Mouse (Mus musculus): ENCODE results near the gene 0610030E20Rik. TPM values are rescaled to one million over a fixed set of nuclear protein-coding genes. Genes with fewer than 3 reads are reported as not detected.

Gene 0610030E20Rik
- polyA plus RNA-seq, 1 experiment from 2014 or later: 27.4 TPM

DNA sequence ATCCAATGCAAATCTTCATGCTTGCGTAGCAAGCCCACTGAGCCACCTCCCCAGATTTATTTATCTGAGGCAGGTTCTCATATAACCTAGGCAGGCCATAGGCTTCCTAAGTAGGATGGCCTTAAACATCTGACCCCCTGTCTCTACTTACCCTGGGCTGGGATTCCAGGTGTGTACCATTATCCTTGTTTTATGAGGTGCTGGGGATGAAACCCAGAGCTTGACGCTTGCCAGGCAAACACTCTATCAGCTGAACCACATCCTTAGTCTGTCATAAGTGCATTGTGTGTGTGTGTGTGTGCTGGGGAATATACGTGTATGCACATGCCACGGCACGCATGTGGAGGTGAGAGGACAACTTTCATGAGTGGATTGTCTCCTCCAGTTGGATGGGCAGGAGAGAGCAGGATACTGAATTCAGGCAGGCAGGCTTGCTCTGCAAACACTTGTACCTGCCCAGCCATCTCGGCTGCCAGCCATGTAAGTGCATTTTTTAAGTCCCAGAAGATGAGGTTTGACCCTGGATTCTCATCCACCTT, 41.7 kb downstream of the 0610030E20Rik start:
- Histone ChIP-seq H3K36me3 (peaks cover 26% of the 10 kb centered on the region), H3K27me3 (no peaks in the 10 kb centered on the region), H3K4me3 (peak overlapping the region; percentile 60), H3K9ac (no peak overlapping the region), H3K4me1 (peaks cover 34% of the 10 kb centered on the region), H3K9me3 (no peaks in the 10 kb centered on the region), H3K4me2 (peak overlapping the region; percentile 72), H3K27ac (peak overlapping the region; percentile 98)
- no peak for ATAC-seq (ENCODE audit: borderline replicate concordance, extremely low read depth, low FRiP score, low TSS enrichment)
- 62% methylated on average over 6 of the region's 6 CpGs for WGBS

DNA sequence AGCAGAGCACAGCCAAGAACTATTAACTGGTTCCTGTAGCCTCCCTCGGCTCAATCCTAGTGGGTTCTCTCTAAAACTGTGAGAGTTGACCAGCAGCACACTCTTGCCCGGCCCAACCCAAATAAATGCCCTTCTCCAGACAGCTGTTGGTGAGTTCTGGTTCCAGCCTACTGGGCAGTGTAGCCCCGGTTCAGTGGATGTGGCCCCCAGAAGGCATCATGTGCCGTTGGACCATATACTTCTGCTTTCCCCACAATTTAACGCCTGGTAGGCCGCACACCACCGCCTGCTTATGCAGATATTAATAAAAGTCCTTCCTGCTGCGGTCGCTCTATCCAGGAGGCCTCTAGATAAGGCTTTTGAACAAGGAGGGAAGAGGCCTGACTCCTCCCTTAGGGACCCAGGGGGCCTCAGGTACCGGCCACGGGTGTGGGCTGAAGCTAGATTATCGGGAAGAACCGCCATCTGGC, 42.4 kb downstream of the 0610030E20Rik start:
- peak overlapping the region; percentile 67 for H3K9ac ChIP-seq
- H3K36me3 ChIP-seq: peaks cover 26% of the 10 kb centered on the region
- H3K9me3 ChIP-seq: no peaks in the 10 kb centered on the region
- peak overlapping the region; percentile 72 for H3K4me2 ChIP-seq
- peak overlapping the region; percentile 98 for H3K27ac ChIP-seq
- peaks cover 34% of the 10 kb centered on the region for H3K4me1 ChIP-seq
- H3K4me3 ChIP-seq: peak overlapping the region; percentile 60
- WGBS: 7% methylated on average over 13 of the region's 13 CpGs
- ATAC-seq (ENCODE audit: borderline replicate concordance, extremely low read depth, low FRiP score, low TSS enrichment): peak; percentile 56; the same call in 1 of the 2 replicates
- H3K27me3 ChIP-seq: no peaks in the 10 kb centered on the region

DNA sequence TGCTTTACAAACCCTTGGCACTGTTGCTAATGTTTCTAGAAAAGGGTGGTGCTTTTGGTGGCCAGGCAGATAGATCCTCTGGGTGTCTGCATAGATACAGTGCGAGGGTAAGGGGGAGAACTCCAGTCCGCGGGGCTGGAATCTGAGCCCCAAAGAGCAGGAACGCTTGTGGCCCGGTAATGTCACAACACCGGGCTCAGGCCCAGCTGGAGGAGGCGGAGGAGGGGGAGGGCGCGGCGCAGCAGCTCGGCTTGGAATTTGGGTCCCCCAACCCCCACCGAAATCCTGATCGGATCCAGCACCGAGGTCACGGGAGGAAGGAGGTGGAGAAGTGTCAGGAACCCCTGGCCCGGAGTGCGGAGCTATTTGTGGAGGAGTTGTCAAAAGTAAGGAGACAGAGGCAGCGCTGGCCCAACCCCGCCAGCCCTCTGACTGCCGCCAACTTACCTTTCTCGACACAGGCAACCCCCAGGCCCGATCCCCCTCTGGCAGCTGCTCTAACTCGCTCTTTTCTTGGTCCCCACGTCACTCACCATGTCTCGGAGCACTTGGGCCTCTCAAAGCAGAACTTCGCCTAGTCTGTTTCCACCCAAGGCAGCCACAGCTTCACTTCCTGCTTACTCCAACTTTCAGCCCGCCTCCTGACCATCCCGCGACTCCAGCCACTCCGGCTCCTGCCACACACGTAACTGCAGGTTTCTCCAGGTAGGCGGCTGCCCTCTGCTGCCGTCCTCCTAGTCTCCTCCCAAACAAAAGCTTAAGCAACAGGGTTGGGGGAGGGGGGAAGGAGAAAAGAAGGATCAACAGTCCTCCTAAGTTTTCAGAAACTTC, 43.0 kb downstream of the 0610030E20Rik start, which contains the start of gene Vamp8:
Gene Vamp8, minus strand, starts transcription at position 763 of the 831 bp plus-strand sequence.
- peaks cover 21% of the 10 kb centered on the region for H3K36me3 ChIP-seq
- peak within 1 kb of the TSS; percentile 60 for H3K4me3 ChIP-seq
- H3K27me3 ChIP-seq: no peaks in the 10 kb centered on the region
- H3K9ac ChIP-seq: peak within 1 kb of the TSS; percentile 67
- peaks cover 34% of the 10 kb centered on the region for H3K4me1 ChIP-seq
- WGBS: under 1% methylated on average over 33 of the region's 33 CpGs
- peak within 1 kb of the TSS; percentile 72 for H3K4me2 ChIP-seq
- H3K9me3 ChIP-seq: no peaks in the 10 kb centered on the region
- peak within 1 kb of the TSS; percentile 98 for H3K27ac ChIP-seq
- peak; percentile 73 for ATAC-seq (ENCODE audit: borderline replicate concordance, extremely low read depth, low FRiP score, low TSS enrichment)

DNA sequence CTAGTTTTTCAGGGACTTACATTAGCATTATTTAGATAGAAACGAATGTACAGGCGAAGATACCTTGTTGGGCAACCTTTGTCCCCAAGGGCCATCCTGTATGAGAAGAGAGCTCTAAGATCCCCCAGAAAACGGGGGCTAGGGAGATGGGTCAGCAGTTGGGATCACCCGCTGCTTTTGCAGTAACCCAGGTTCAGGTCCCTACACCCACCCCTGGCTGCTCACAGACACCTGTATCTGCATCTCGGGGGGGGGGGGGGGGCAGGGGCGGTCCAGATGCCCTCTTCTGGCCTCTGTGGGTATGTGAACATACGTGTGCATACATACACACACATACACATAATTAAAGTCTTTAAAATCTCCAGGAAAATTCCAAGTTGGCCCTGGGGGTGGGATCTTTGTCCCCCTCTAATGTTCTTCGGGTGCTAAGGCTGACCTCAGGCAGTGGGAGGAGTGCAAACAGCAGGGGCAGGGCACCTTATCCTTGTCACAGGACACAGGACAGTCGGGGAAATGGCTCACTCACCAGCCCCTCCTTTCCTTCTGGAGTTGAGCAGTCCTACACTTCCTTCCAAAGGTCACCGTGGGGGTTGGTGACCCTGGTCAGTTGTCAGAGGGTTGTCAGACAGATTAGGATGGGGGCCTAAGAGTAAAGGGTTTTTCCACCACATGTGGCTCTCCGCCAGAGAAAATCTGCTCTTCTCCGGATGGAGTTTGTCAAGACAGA, 43.8 kb downstream of the 0610030E20Rik start:
- Histone ChIP-seq H3K27ac (peak overlapping the region; percentile 98), H3K4me2 (peak overlapping the region; percentile 72), H3K9ac (peak overlapping the region; percentile 67), H3K4me3 (peak overlapping the region; percentile 60), H3K27me3 (no peaks in the 10 kb centered on the region), H3K4me1 (peaks cover 34% of the 10 kb centered on the region), H3K36me3 (peaks cover 13% of the 10 kb centered on the region), H3K9me3 (no peaks in the 10 kb centered on the region)
- peak; percentile 62 for ATAC-seq (ENCODE audit: borderline replicate concordance, extremely low read depth, low FRiP score, low TSS enrichment)
- 9% methylated on average over 12 of the region's 12 CpGs for WGBS

DNA sequence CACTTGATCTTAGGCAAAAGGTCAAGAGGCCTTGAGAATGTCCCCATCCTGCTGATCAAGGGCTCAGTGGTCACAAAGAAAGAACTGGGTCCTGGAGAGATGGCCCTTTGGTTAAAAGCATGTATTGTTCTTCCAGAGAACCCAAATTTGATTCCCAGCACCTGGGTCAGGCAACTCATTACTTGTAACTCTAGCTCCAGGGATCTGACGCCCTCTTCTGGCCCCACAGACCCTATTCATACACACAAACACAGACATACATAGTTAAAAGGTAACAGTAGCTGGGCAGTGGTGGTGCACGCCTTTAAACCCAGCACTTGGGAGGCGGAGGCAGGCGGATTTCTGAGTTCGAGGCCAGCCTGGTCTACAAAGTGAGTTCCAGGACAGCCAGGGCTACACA, 45.2 kb downstream of the 0610030E20Rik start:
- H3K36me3 ChIP-seq: peaks cover 5% of the 10 kb centered on the region; the same call in 1 of the 2 replicates
- H3K9ac ChIP-seq: no peak overlapping the region
- no peak overlapping the region for H3K4me3 ChIP-seq
- H3K4me1 ChIP-seq: peaks cover 34% of the 10 kb centered on the region
- ATAC-seq (ENCODE audit: borderline replicate concordance, extremely low read depth, low FRiP score, low TSS enrichment): no peak
- 0 out of 2 replicates have a peak overlapping the region, but pooled peaks have one; percentile 4 for H3K27ac ChIP-seq
- WGBS: 95% methylated on average over 5 of the region's 5 CpGs
- no peaks in the 10 kb centered on the region for H3K27me3 ChIP-seq
- H3K4me2 ChIP-seq: no peak overlapping the region
- H3K9me3 ChIP-seq: no peaks in the 10 kb centered on the region

DNA sequence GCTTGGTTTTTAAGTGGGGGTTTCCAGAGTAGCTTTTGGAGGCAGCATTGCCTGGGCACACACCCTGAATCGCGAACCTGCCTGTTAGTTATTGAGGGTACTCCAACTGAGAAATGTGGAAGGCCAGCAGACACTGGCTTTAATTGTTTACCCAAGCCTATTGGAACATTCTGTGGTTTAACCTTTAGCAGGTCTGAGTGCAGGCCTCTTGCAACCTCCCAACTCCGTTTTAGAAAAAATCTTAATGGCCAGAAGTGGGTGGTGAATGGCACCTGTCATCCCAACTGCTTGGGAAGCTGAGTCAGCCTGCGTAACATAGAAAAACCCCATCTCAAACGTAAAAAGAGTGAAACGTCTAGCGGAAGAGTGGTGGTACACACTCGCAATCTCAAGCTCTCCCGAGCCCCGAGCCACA, 49.7 kb downstream of the 0610030E20Rik start:
- H3K9me3 ChIP-seq: no peaks in the 10 kb centered on the region
- WGBS: 54% methylated on average over 10 of the region's 10 CpGs
- H3K4me3 ChIP-seq: no peak overlapping the region
- ATAC-seq (ENCODE audit: borderline replicate concordance, extremely low read depth, low FRiP score, low TSS enrichment): peak; percentile 15; the same call in 1 of the 2 replicates
- H3K27me3 ChIP-seq: no peaks in the 10 kb centered on the region
- no peak overlapping the region for H3K4me2 ChIP-seq
- H3K4me1 ChIP-seq: 0 out of 2 replicates have a peak, but pooled peaks cover 3% of the 10 kb centered on the region
- H3K27ac ChIP-seq: 0 out of 2 replicates have a peak overlapping the region, but pooled peaks have one; percentile 11
- H3K9ac ChIP-seq: no peak overlapping the region
- no peaks in the 10 kb centered on the region for H3K36me3 ChIP-seq

DNA sequence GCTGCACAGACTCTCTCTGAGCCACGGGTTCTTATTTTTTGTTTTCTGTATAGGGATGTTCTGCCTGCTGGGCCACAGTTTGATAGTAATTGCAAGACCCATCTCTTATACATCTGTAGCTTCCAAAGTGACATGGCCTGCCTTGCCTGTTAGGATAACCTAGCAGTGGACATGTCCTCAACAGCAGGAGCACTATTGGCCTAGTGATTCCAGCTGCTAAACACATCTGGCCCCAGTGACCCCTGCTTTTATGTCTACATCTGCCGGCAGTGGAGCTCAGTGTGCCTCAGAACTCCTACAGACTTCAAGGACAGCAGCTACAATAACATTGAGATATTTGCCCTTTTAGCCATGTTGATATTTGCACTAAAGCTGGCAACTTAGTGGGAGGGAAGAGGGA, 52.9 kb downstream of the 0610030E20Rik start:
- H3K9me3 ChIP-seq: no peaks in the 10 kb centered on the region
- 35% methylated on average over 2 of the region's 2 CpGs for WGBS
- no peaks in the 10 kb centered on the region for H3K4me1 ChIP-seq
- H3K4me3 ChIP-seq: no peak overlapping the region
- H3K27me3 ChIP-seq: no peaks in the 10 kb centered on the region
- no peak overlapping the region for H3K4me2 ChIP-seq
- H3K27ac ChIP-seq: no peak overlapping the region
- H3K36me3 ChIP-seq: no peaks in the 10 kb centered on the region
- H3K9ac ChIP-seq: no peak overlapping the region
- ATAC-seq (ENCODE audit: borderline replicate concordance, extremely low read depth, low FRiP score, low TSS enrichment): no peak

DNA sequence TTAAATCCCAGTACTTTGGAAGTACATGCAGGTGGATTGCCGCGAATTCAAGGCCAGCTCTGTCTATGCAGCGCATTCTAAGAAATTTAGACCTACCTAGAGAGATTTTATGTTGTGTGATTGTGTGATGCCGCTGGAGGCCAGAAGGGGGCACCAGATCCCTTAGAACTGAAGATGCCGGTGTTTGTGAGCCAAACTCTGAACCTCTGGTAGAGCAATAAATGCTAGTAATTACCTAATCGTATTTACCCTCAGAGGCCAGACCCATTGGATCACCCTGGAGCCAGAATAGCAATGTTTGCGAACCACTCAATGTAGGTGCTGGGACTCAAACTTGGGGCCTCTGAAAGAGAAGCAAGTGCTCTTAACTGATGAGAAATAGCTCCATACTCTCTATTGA, 54.8 kb downstream of the 0610030E20Rik start:
- no peak overlapping the region for H3K4me3 ChIP-seq
- ATAC-seq (ENCODE audit: borderline replicate concordance, extremely low read depth, low FRiP score, low TSS enrichment): no peak
- H3K4me1 ChIP-seq: no peaks in the 10 kb centered on the region
- no peaks in the 10 kb centered on the region for H3K27me3 ChIP-seq
- no peak overlapping the region for H3K27ac ChIP-seq
- H3K9ac ChIP-seq: no peak overlapping the region
- H3K36me3 ChIP-seq: no peaks in the 10 kb centered on the region
- 23% methylated on average over 7 of the region's 7 CpGs for WGBS
- no peak overlapping the region for H3K4me2 ChIP-seq
- no peaks in the 10 kb centered on the region for H3K9me3 ChIP-seq

Other genes with a start within 250 kb of the 0610030E20Rik start
- gene St3gal5, start 249.7 kb upstream of the 0610030E20Rik start, polyA plus RNA-seq (2015; fragmentation: Nextera tagmentation; extraction: Ambion mirVana): 40.5 and 42.1 TPM in 2 replicates
- gene Atoh8, start 111.7 kb upstream of the 0610030E20Rik start, polyA plus RNA-seq (2015; fragmentation: Nextera tagmentation; extraction: Ambion mirVana): 25.4 and 27.8 TPM in 2 replicates
- 73.4 and 93.8 TPM in 2 replicates for gene Sftpb, start 42.7 kb upstream of the 0610030E20Rik start, polyA plus RNA-seq (2015; fragmentation: Nextera tagmentation; extraction: Ambion mirVana)
- 45.1 and 49.6 TPM in 2 replicates for gene Usp39, start 2.1 kb upstream of the 0610030E20Rik start, polyA plus RNA-seq (2015; fragmentation: Nextera tagmentation; extraction: Ambion mirVana)
- gene Tmem150a, start 8.1 kb downstream of the 0610030E20Rik start, polyA plus RNA-seq (2015; fragmentation: Nextera tagmentation; extraction: Ambion mirVana): 12.1 and 12.2 TPM in 2 replicates
- 130 and 137 TPM in 2 replicates for gene Rnf181, start 19.6 kb downstream of the 0610030E20Rik start, polyA plus RNA-seq (2015; fragmentation: Nextera tagmentation; extraction: Ambion mirVana)
- gene Vamp5, start 33.2 kb downstream of the 0610030E20Rik start, polyA plus RNA-seq (2015; fragmentation: Nextera tagmentation; extraction: Ambion mirVana): 34.5 and 37.5 TPM in 2 replicates
- gene Vamp8, start 43.4 kb downstream of the 0610030E20Rik start, polyA plus RNA-seq (2015; fragmentation: Nextera tagmentation; extraction: Ambion mirVana): 179 and 194 TPM in 2 replicates
- gene Ggcx, start 67.0 kb downstream of the 0610030E20Rik start, polyA plus RNA-seq (2015; fragmentation: Nextera tagmentation; extraction: Ambion mirVana): 36.5 and 40.0 TPM in 2 replicates
- gene Mat2a, start 92.2 kb downstream of the 0610030E20Rik start, polyA plus RNA-seq (2015; fragmentation: Nextera tagmentation; extraction: Ambion mirVana): 333 and 355 TPM in 2 replicates
- not detected in 2 replicates for gene Sh2d6, start 174.4 kb downstream of the 0610030E20Rik start, polyA plus RNA-seq (2015; fragmentation: Nextera tagmentation; extraction: Ambion mirVana)
- 54.2 and 57.9 TPM in 2 replicates for gene Capg, start 197.1 kb downstream of the 0610030E20Rik start, polyA plus RNA-seq (2015; fragmentation: Nextera tagmentation; extraction: Ambion mirVana)

All from lung, embryonic 15.5 days (tissue).